Mouse (Mus musculus): ENCODE data around the gene Actg1.

DNA sequence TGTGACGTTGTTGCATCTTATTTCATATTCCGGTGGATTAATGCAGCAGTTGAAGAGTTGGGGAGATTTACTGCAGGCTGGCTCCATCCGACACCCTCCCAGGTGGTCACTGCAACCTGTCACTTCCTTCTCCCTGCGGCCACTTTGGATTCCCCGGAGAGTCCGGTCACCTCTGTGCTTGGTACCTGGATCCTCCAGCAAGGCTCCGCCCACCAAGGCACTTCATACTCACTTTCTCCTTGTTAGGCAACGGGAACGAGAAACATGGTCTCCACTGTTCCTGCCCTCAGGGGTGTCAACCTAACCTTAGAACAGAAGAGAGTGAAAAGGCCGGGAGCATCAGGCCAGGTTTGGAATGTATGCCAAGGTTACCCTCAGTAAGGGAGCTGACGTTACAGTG is 2.4 kb upstream of the Actg1 start:
- TF ChIP-seq CTCF (IDR thresholded peaks at IDR 0.05; ENCODE audit: low read depth) (no peak), EP300 (IDR thresholded peaks at IDR 0.05; ENCODE audit: low read depth) (no peak)

All from heart, postnatal 0 days (tissue).